Mouse (Mus musculus) lung, postnatal 0 days (tissue): ENCODE measurements around the gene Rtn4rl2. TPM values are rescaled to one million over a fixed set of nuclear protein-coding genes. Genes with fewer than 3 reads are reported as not detected.

Experiments used
- ATAC-seq: fragments of 200-750 bp; cut with Nextera tagmentation; 2 replicates; pipeline ENCODE4 v1.8.0; 2017; ENCODE audit warnings: moderate library complexity
- DNase-seq: peaks from one replicate; pipeline ENCODE4 v3.0.0-alpha.2; 2016; ENCODE audit warnings: low spot score
- H3K27ac ChIP-seq: fragments of 300-500 bp; sonication (generic); 2 replicates; pipeline ENCODE4 v1.5.1; 2014; ENCODE audit warnings: antibody characterized with exemption, mild to moderate bottlenecking, low read length, mixed read lengths
- H3K27me3 ChIP-seq: fragments of 300-500 bp; sonication (generic); replicated peaks from 2 replicates; pipeline ENCODE4 v1.6.1; 2014; ENCODE audit warnings: low read length, mixed read lengths; ENCODE audit not compliant: insufficient read depth
- H3K36me3 ChIP-seq: fragments of 300-500 bp; sonication (generic); 2 replicates; pipeline ENCODE4 v1.6.1; 2014; ENCODE audit warnings: low read length, mixed read lengths; ENCODE audit not compliant: insufficient read depth
- H3K4me1 ChIP-seq: fragments of 300-500 bp; sonication (generic); 2 replicates; pipeline ENCODE4 v1.6.1; 2014; ENCODE audit warnings: antibody characterized with exemption, low read depth, low read length, mixed read lengths; ENCODE audit not compliant: insufficient read depth
- H3K4me2 ChIP-seq: fragments of 300-500 bp; sonication (generic); replicated peaks from 2 replicates; pipeline ENCODE4 v1.6.1; 2014; ENCODE audit warnings: low read depth, mild to moderate bottlenecking, low read length, moderate library complexity, mixed read lengths
- H3K4me3 ChIP-seq: fragments of 300-500 bp; sonication (generic); 2 replicates; pipeline ENCODE4 v1.5.1; 2014; ENCODE audit warnings: low read depth, low read length
- H3K9ac ChIP-seq: fragments of 300-500 bp; sonication (generic); replicated peaks from 2 replicates; pipeline ENCODE4 v1.6.1; 2014; ENCODE audit warnings: low read depth, mild to moderate bottlenecking
- H3K9me3 ChIP-seq: fragments of 300-500 bp; sonication (generic); 2 replicates; pipeline ENCODE4 v1.6.1; 2016; ENCODE audit warnings: low read length, mixed read lengths
- CTCF ChIP-seq: IDR thresholded peaks from 2 replicates; pipeline ENCODE4 v1.5.1; 2016; ENCODE audit warnings: antibody characterized with exemption, mild to moderate bottlenecking
- EP300 ChIP-seq: IDR thresholded peaks from 2 replicates; pipeline ENCODE4 v1.6.1; 2016; ENCODE audit warnings: antibody characterized with exemption, mild to moderate bottlenecking, control low read depth
- WGBS: fragments of 180-500 bp; shearing (Covaris S2); extraction: QIAGEN DNeasy Blood & Tissue Kit; methylation state at CpG from one replicate; pipeline ENCODE4 v1.1.7; 2014; 5-methylcytosine and 5-hydroxymethylcytosine counted together
- polyA plus RNA-seq: library from polyadenylated mRNA; unstranded; fragments of >200 nt; fragmentation: Nextera tagmentation; extraction: Ambion mirVana; gene quantifications from 2 replicates; pipeline ENCODE4 v1.2.1, GENCODE M21; 2015

Gene Rtn4rl2
- polyA plus RNA-seq, 1 experiment from 2014 or later = 1.1 TPM

DNA sequence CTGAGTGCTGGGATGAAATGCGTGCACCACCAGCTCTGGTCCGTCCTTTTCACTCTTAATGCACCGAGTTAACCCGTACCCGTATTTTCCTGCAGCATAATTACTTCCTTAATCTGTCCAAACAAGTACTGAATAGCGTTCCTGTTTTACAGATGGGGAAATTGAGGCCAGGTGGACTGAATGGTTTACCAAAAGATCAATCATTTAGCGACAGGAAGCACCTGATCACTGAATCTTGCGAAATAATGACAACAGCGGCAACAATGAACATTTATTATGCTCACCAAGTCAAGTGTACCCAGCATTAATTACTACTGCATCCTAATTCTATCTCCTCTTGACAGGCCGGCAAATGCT, 47.9 kb downstream of the Rtn4rl2 start, which contains the start of gene Slc43a1:
Slc43a1 (plus strand) TSS at position 258 of the 357 bp plus-strand sequence.
- ATAC-seq (no peak), DNase-seq (no peak)
- peak within 1 kb of the TSS; percentile 74 for H3K27ac ChIP-seq
- H3K9me3 ChIP-seq = no peaks in the 10 kb centered on the region
- no peaks in the 10 kb centered on the region for H3K36me3 ChIP-seq
- peak within 1 kb of the TSS; percentile 58 for H3K4me3 ChIP-seq
- peak within 1 kb of the TSS; percentile 80 for H3K4me2 ChIP-seq
- WGBS = 22% methylated on average over 10 of the region's 10 CpGs
- H3K27me3 ChIP-seq = 0 out of 2 replicates have a peak, but pooled peaks cover 3% of the 10 kb centered on the region
- peaks cover 7% of the 10 kb centered on the region; the same call in 1 of the 2 replicates for H3K4me1 ChIP-seq
- peak within 1 kb of the TSS; percentile 71 for H3K9ac ChIP-seq
- TF ChIP-seq CTCF (no peak), EP300 (no peak)

DNA sequence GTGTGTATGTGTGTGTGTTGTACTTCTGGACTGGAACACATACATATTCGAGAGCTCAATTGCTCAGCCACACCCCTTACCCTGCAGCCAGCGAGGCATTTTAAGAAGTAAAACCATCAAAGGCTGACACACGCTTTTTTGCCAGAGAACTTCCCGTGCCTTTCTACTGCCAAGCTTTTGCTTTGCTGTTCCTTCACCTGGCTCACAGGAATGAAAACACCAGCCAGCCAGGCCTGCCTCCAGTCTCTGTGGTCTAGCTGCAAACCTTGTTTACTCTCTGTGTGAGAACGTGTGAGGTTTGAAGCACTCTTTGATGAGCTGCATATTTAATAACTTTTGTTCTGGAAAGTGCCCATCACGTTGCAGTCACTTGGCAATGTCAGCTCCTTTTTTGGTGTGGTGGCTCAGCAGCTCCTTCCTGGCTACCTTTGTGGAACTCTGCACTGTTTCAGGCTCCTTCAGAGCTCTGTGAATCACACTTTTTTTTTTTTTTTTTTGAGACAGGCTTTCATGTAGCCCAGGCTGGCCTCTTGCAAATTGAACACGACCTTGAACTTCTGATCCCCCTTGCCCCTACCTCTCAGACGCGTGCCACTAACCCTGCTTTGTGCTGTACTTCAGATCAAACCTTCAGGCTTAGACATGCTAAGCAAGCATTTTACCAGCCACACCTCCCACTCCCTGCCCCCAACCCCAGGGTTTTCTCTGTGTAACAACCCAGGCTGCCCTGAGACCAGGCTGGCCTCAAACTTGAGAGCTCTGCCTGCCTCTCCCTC, 48.5 kb downstream of the Rtn4rl2 start:
- TF ChIP-seq CTCF (no peak), EP300 (no peak)
- ATAC-seq = no peak
- no peaks in the 10 kb centered on the region for H3K9me3 ChIP-seq
- 0 out of 2 replicates have a peak overlapping the region, but pooled peaks have one; percentile 80 for H3K4me2 ChIP-seq
- no peaks in the 10 kb centered on the region for H3K36me3 ChIP-seq
- H3K27ac ChIP-seq = no peak overlapping the region
- no peak overlapping the region for H3K9ac ChIP-seq
- WGBS = 28% methylated on average over 9 of the region's 9 CpGs
- 0 out of 2 replicates have a peak, but pooled peaks cover 3% of the 10 kb centered on the region for H3K27me3 ChIP-seq
- no peak for DNase-seq
- peaks cover 7% of the 10 kb centered on the region; the same call in 1 of the 2 replicates for H3K4me1 ChIP-seq
- 0 out of 2 replicates have a peak overlapping the region, but pooled peaks have one; percentile 58 for H3K4me3 ChIP-seq

DNA sequence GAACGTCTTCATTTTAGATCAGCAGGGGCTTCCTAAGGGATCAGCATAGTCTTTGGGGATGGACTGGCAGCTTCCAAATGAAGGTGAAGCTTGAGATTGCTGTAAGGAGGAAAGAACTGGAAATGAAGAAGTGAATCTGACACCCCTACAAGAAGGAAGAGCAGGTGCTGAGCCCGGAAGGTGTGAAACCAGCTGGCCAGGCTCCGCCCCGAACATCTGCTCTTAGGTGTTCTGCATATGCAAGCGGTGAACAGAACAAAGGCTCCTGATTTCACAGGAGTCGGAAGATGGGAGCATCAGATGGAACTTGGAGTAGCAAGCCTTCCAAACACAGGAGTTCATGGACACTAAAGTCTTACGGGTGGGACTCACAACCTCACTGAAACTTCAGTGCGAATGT, 49.4 kb downstream of the Rtn4rl2 start:
- Histone ChIP-seq H3K27ac (no peak overlapping the region), H3K4me1 (peaks cover 7% of the 10 kb centered on the region; the same call in 1 of the 2 replicates), H3K4me3 (no peak overlapping the region), H3K27me3 (0 out of 2 replicates have a peak, but pooled peaks cover 3% of the 10 kb centered on the region), H3K36me3 (no peaks in the 10 kb centered on the region), H3K9ac (no peak overlapping the region), H3K4me2 (no peak overlapping the region), H3K9me3 (no peaks in the 10 kb centered on the region)
- TF ChIP-seq EP300 (no peak), CTCF (no peak)
- no peak for DNase-seq
- 56% methylated on average over 8 of the region's 8 CpGs for WGBS
- ATAC-seq = no peak

DNA sequence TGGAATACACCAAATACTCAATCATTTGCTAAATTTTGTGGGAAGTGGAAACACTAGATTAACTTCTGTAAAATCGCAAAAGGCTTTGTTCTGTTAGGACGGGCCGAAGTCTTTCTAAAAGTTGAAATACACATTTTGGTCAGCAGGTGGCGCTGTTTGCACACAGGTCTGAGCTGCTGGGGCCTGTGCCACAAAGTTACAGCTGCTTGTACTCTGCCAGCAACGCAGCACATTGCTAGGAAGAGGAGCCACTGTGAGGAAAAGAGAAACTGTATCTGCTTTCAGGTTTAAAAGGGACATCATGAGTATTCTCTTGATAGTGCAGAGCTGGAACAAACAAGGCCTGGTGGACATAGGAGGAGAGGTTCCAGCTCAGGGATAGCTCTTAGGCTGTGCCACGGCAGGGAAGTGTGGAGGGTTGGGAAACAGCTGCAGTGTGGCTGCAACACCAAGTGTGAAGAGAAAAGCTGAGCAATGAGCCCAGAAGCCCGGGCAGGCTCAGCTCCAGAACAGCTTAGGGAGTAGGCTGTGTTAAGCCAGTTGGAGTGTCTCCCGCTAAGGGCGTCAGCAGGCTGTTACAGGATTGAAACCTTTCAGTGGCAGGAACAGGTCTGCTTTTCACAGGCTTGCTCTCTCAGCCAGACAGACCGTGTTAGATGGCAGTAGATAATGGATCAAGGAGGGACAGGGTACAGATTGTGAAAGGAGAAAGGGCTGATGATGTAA, 54.7 kb downstream of the Rtn4rl2 start:
- ATAC-seq = peak; percentile 89

DNA sequence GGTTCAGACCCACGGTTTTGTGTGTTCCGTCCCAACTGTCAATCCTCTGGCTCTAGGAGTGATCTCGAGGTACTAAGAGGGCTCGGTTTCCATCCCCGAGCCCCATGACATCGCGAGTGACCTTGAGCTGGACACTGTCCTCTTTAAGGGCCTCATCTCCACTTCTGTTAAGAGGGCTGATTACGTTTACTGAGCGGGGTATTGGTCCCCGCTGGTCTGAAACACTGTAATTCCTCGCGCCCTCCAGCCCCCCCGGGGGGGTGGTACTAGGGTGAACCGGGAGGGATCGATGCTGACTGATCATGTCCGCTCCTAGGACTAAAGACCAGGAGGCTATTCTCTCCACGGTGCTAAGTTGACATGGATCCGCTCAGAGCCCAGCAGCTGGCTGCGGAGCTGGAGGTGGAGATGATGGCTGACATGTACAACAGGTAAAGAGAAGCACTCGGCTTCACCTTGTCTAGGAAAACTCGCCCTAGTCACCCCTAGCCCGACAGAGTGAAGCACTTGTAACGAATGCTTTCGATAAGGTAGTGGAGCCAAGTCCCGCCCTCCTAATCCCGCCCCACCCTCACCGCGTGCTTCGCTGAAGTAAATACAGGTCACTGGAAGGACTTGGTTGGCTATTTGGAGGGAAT, 59.1 kb downstream of the Rtn4rl2 start:
- TF ChIP-seq CTCF = no peak
- TF ChIP-seq EP300 = no peak
- peak overlapping the region; percentile 96 for H3K4me2 ChIP-seq
- H3K9me3 ChIP-seq = no peaks in the 10 kb centered on the region
- no peaks in the 10 kb centered on the region for H3K36me3 ChIP-seq
- H3K4me3 ChIP-seq = peak overlapping the region; percentile 74
- H3K9ac ChIP-seq = peak overlapping the region; percentile 41
- peaks cover 4% of the 10 kb centered on the region; the same call in 1 of the 2 replicates for H3K4me1 ChIP-seq
- ATAC-seq = no peak; the same call in 1 of the 2 replicates
- H3K27me3 ChIP-seq = no peaks in the 10 kb centered on the region
- under 1% methylated on average over 29 of the region's 29 CpGs for WGBS
- peak overlapping the region; percentile 35; the same call in 1 of the 2 replicates for H3K27ac ChIP-seq
- peak; percentile 59 for DNase-seq

More for the DNA sequence above, 54.7 kb downstream of the Rtn4rl2 start:
- H3K27ac ChIP-seq = peak overlapping the region; percentile 20; the same call in 1 of the 2 replicates
- WGBS = 25% methylated on average over 10 of the region's 10 CpGs
- no peak overlapping the region for H3K9ac ChIP-seq
- TF ChIP-seq EP300 (0 out of 2 replicates have a peak, but pooled peaks have one; percentile 26), CTCF (peak; percentile 94)
- H3K4me2 ChIP-seq = no peak overlapping the region
- H3K9me3 ChIP-seq = no peaks in the 10 kb centered on the region
- peak; percentile 91 for DNase-seq
- no peaks in the 10 kb centered on the region for H3K27me3 ChIP-seq
- no peak overlapping the region for H3K4me3 ChIP-seq
- H3K36me3 ChIP-seq = no peaks in the 10 kb centered on the region
- H3K4me1 ChIP-seq = peaks cover 4% of the 10 kb centered on the region; the same call in 1 of the 2 replicates
